Mouse (Mus musculus) lung, postnatal 0 days (tissue): ENCODE measurements around the gene Get4.

Experiments used
- CTCF ChIP-seq: IDR thresholded peaks from 2 replicates; pipeline ENCODE4 v1.5.1; 2016; ENCODE audit warnings: antibody characterized with exemption, mild to moderate bottlenecking
- EP300 ChIP-seq: IDR thresholded peaks from 2 replicates; pipeline ENCODE4 v1.6.1; 2016; ENCODE audit warnings: antibody characterized with exemption, mild to moderate bottlenecking, control low read depth

GRCm38 (mm10) chr5:139237436-139237835 lies 14.7 kb upstream of the Get4 start:
- TF ChIP-seq CTCF (no peak), EP300 (no peak)
